Mouse (Mus musculus): ENCODE results near the gene Tfeb.

- TF ChIP-seq CTCF (IDR thresholded peaks at IDR 0.05; ENCODE audit: low read depth, low read length) (no peak), POLR2A (IDR thresholded peaks at IDR 0.05; ENCODE audit: extremely low read depth, insufficient read depth, low read length) (no peak)
These were observed 78.6 kb downstream of the Tfeb start for GRCm38 (mm10) chr17:47815446-47815845.
